Mouse (Mus musculus): ENCODE data around the gene Phldb3. TPM values are rescaled to one million over a fixed set of nuclear protein-coding genes. Genes with fewer than 3 reads are reported as not detected.

Gene Phldb3
- polyA plus RNA-seq (2015; fragmentation: Nextera tagmentation; extraction: Ambion mirVana): 0.37 TPM in 1 of 2 replicates, not detected in the other

DNA sequence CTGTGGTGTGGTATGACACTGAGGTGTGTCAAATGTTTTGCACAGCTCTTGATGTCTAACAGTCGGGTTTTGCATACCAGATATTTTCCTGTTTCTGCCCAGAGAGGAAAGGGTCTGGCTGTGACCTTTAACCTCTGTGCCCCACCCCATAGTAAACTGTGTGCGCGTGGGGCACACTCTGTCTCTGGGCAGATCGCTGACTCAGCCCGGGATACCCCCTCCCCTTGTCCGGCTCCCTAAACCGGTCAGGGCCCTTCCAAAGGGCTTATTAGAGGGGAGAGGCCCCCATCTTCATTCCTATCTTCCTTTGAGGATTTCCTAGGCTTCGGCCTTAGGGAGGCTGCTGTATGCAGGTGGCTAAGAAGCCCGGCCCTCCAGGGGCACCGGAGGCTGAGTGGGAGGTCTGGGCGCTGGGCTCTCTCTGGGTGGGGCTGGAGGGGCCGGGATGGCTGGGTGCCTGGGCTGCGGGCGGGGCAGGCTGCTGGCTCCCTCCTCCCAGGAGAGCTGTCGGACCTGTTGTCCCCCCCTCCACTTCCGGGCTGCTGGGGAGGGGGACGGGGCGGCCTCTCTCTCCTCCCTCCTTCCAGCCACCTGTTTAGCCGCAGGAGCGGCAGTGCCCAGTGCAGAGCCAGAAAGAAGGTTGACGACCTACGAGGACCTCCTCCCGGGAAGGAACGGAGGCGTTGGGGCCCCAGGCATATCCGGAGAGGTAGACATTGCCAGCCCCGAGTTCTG, at the start of gene Phldb3:
Gene Phldb3, plus strand, starts transcription at position 620 of the 735 bp plus-strand sequence.
- H3K27me3 ChIP-seq (replicated peaks): peaks cover 55% of the 10 kb centered on the region
- H3K9ac ChIP-seq (replicated peaks): peak within 1 kb of the TSS; percentile 11; the same call in 1 of the 2 replicates
- H3K9me3 ChIP-seq (replicated peaks): no peaks in the 10 kb centered on the region
- peak within 1 kb of the TSS; percentile 35 for H3K4me3 ChIP-seq (replicated peaks)
- no peaks in the 10 kb centered on the region; the same call in 1 of the 2 replicates for H3K36me3 ChIP-seq
- 2% methylated on average over 25 of the region's 27 CpGs for WGBS
- H3K27ac ChIP-seq (replicated peaks): no peak within 1 kb of the TSS
- no peak for ATAC-seq (ENCODE audit: low FRiP score)
- H3K4me1 ChIP-seq: peaks cover 26% of the 10 kb centered on the region
- H3K4me2 ChIP-seq: peak within 1 kb of the TSS; percentile 60

DNA sequence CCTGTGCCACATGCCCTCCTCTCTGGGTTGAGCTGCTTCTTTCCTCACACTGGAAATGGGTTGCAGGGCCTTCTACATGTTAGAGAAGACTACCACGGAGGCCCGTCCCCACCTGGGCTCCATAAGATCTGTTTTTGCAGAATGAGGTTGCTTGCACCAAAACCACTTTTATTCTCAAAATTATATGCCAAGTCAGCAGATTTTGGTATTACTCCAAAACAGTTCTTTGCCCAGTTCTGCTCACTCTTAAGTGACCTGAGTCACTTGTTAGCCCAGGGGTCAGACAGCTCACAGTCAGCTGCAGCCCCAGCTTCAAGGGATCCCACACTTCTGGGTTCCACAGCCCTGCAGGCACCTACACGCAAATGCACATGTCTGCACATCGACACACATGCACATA, 49.1 kb upstream of the Phldb3 start:
- ATAC-seq (ENCODE audit: low FRiP score): no peak
- WGBS: 95% methylated on average over 4 of the region's 4 CpGs
- Histone ChIP-seq H3K36me3 (peaks cover 29% of the 10 kb centered on the region), H3K9ac (replicated peaks) (no peak overlapping the region), H3K27me3 (replicated peaks) (no peaks in the 10 kb centered on the region), H3K4me1 (no peaks in the 10 kb centered on the region), H3K4me2 (no peak overlapping the region), H3K4me3 (replicated peaks) (no peak overlapping the region), H3K9me3 (replicated peaks) (no peaks in the 10 kb centered on the region), H3K27ac (replicated peaks) (no peak overlapping the region)

DNA sequence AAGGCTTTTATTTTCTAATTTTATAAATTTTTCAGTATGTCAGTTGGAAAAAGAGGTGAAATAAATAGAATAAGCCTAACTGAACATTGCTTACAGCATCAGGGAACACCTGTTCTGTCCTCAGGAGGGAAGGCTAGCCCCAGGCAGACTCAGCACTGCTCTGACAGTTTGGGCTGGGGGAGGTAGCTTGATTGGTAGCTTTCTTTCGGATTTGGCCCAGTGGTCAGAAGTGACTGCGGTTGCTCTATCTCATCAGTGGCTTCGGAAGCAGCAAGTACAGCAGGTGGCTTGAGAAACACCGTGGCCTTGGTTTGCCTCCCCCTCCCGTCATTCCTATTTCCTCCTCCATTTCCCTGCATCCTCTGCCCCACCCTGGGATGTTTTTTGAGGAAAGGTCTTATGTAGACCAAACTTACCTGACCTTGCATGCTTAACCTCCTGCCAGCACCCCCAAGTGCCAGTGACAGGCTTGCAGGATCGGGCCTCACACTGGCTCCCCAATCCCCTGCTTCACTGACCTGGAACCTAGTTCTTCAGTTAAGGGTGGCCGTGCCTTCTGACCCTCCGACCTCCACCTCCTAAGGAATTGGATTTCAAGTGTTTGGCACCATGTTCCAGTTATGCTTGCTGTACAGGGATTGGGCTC, 47.2 kb upstream of the Phldb3 start:
- H3K27ac ChIP-seq (replicated peaks): no peak overlapping the region
- H3K36me3 ChIP-seq: peaks cover 44% of the 10 kb centered on the region
- 88% methylated on average over 8 of the region's 8 CpGs for WGBS
- no peaks in the 10 kb centered on the region for H3K9me3 ChIP-seq (replicated peaks)
- no peaks in the 10 kb centered on the region for H3K27me3 ChIP-seq (replicated peaks)
- ATAC-seq (ENCODE audit: low FRiP score): no peak
- H3K4me1 ChIP-seq: no peaks in the 10 kb centered on the region
- no peak overlapping the region for H3K4me3 ChIP-seq (replicated peaks)
- no peak overlapping the region for H3K9ac ChIP-seq (replicated peaks)
- H3K4me2 ChIP-seq: no peak overlapping the region

DNA sequence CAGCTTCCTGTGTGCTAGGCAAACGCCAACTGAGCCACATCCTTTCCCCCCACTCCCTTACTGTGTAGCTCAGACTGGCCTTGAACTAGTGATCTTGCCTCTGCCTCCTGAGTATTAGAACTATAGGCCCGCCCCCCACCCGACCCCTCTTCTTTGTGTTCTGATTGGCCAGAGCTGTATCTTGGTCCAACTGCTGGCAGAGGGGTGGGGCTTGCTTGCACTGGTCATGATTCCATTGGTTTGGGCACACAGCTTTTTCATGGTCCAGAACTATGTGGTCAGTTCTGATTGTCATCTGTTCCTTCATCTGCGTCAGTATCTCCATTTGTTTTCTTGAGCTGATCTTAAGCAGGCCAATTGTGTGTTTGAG, 46.7 kb upstream of the Phldb3 start:
- peaks cover 49% of the 10 kb centered on the region for H3K36me3 ChIP-seq

DNA sequence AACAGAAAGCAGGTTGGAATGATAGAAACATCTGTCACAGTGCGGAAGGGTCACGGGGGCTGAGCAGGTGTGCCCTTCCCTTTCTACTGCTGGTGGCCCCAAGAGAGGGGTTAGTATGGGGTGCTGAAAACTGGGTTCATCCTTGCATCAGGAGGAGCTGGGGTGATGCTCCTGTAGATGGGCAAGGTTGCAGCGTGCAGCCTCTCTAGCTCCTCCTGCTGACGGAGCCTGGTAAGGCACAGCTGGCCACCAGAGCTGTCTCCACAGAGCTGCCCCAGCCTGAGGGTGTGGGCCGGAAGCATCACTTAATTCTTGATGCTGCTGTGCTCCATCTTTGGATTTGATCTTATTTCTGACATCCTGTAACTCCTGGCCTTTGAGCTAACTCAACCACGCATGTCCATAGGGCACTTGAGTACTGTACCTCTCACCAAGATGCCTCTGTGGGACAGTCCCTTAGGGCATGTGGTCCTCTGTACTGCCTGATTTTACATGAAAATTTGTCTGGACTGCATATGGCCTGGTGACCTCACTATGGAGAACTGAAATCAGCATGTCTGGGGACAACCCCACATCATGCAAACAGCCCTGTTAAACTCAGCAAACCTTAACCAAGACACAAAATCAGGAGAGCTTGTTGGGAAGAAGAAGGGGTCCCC, 45.8 kb upstream of the Phldb3 start:
- WGBS: 70% methylated on average over 6 of the region's 6 CpGs
- Histone ChIP-seq H3K4me1 (no peaks in the 10 kb centered on the region), H3K27me3 (replicated peaks) (no peaks in the 10 kb centered on the region), H3K27ac (replicated peaks) (no peak overlapping the region), H3K9me3 (replicated peaks) (no peaks in the 10 kb centered on the region), H3K36me3 (peaks cover 49% of the 10 kb centered on the region), H3K4me3 (replicated peaks) (no peak overlapping the region), H3K4me2 (no peak overlapping the region), H3K9ac (replicated peaks) (no peak overlapping the region)
- no peak for ATAC-seq (ENCODE audit: low FRiP score)

More for the DNA sequence above, 46.7 kb upstream of the Phldb3 start:
- no peak overlapping the region for H3K27ac ChIP-seq (replicated peaks)
- no peaks in the 10 kb centered on the region for H3K27me3 ChIP-seq (replicated peaks)
- no peaks in the 10 kb centered on the region for H3K4me1 ChIP-seq
- H3K9me3 ChIP-seq (replicated peaks): no peaks in the 10 kb centered on the region
- H3K4me2 ChIP-seq: no peak overlapping the region
- H3K4me3 ChIP-seq (replicated peaks): no peak overlapping the region
- 93% methylated on average over 4 of the region's 4 CpGs for WGBS
- no peak overlapping the region for H3K9ac ChIP-seq (replicated peaks)
- no peak for ATAC-seq (ENCODE audit: low FRiP score)

- H3K9me3 ChIP-seq (replicated peaks): no peaks in the 10 kb centered on the region
- no peak overlapping the region for H3K9ac ChIP-seq (replicated peaks)
- WGBS: 94% methylated on average over 11 of the region's 11 CpGs
- H3K27me3 ChIP-seq (replicated peaks): no peaks in the 10 kb centered on the region
- H3K4me1 ChIP-seq: no peaks in the 10 kb centered on the region
- H3K4me3 ChIP-seq (replicated peaks): no peak overlapping the region
- no peak overlapping the region for H3K27ac ChIP-seq (replicated peaks)
- H3K36me3 ChIP-seq: peaks cover 44% of the 10 kb centered on the region
- ATAC-seq (ENCODE audit: low FRiP score): no peak
- H3K4me2 ChIP-seq: no peak overlapping the region
Observed at GRCm38 (mm10) chr7:24565627-24566026, 44.9 kb upstream of the Phldb3 start.

DNA sequence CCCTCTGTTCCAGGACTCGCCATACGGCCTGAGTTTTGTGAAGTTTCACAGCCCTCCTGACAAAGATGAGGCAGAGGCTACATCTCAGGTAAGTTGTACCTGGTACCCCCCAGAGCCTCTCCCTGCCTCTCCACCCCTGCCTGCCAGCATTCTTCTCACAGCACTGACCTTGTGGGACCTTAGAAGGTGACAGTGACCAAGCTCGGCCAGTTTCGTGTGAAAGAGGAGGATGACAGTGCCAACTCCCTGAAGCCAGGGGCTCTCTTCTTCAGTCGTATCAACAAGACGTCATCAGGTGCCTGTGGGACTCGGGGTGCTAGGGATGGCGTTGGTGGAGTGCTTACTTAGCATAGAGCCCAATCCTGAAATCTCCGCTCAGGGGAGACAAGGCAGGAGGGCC, 44.4 kb upstream of the Phldb3 start:
- H3K9me3 ChIP-seq (replicated peaks): no peaks in the 10 kb centered on the region
- H3K36me3 ChIP-seq: peaks cover 40% of the 10 kb centered on the region
- no peak overlapping the region for H3K4me2 ChIP-seq
- H3K27me3 ChIP-seq (replicated peaks): no peaks in the 10 kb centered on the region
- no peak overlapping the region for H3K27ac ChIP-seq (replicated peaks)
- H3K9ac ChIP-seq (replicated peaks): no peak overlapping the region
- no peaks in the 10 kb centered on the region for H3K4me1 ChIP-seq
- no peak overlapping the region for H3K4me3 ChIP-seq (replicated peaks)
- 96% methylated on average over 9 of the region's 9 CpGs for WGBS
- ATAC-seq (ENCODE audit: low FRiP score): no peak

DNA sequence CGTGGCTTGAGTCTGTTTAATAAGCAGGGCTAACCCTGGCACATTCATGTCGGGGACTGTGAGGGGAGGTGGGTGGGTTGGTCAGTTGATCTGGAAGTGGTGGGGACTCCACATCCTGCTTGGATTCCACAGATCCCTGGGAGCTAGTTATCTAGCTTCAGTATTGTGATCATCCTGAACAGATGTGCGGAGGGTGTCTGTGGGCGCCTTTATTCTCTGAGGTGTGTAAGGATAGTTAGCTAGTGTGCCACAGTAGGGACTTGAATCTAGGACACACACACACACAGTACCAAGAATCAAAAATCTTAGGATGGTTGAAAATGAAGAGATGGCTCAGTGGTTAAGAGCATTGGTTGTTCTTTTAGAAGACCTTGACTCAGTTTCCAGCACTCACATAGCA, 42.1 kb upstream of the Phldb3 start:
- Histone ChIP-seq H3K27me3 (replicated peaks) (no peaks in the 10 kb centered on the region), H3K4me2 (no peak overlapping the region), H3K9ac (replicated peaks) (no peak overlapping the region), H3K27ac (replicated peaks) (no peak overlapping the region), H3K36me3 (peaks cover 31% of the 10 kb centered on the region), H3K9me3 (replicated peaks) (no peaks in the 10 kb centered on the region), H3K4me3 (replicated peaks) (no peak overlapping the region), H3K4me1 (no peaks in the 10 kb centered on the region)
- 91% methylated on average over 4 of the region's 4 CpGs for WGBS
- no peak for ATAC-seq (ENCODE audit: low FRiP score)

DNA sequence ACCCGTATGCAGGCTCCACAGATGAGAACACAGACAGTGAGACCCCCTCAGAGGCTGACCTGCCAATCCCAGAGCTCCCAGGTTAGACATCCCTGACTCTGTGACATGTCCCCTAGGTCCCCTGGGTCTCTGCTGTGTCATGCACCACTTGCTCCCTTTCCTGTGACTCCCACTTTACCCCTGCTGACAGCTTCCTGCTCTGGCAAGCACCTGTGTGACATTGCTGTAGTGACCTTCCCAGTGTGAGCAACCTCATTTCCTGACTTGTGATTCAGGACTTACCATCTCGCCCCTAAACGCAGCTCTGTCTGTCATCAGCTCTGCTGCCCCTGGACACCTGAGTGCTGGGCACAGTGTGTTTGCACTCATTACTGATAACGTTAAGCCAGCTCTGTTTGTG, 39.5 kb upstream of the Phldb3 start:
- H3K4me2 ChIP-seq: no peak overlapping the region
- no peak overlapping the region for H3K9ac ChIP-seq (replicated peaks)
- 90% methylated on average over 4 of the region's 4 CpGs for WGBS
- H3K4me1 ChIP-seq: no peaks in the 10 kb centered on the region
- H3K36me3 ChIP-seq: peaks cover 28% of the 10 kb centered on the region
- no peaks in the 10 kb centered on the region for H3K27me3 ChIP-seq (replicated peaks)
- no peak for ATAC-seq (ENCODE audit: low FRiP score)
- H3K9me3 ChIP-seq (replicated peaks): no peaks in the 10 kb centered on the region
- no peak overlapping the region for H3K4me3 ChIP-seq (replicated peaks)
- no peak overlapping the region for H3K27ac ChIP-seq (replicated peaks)

GRCm38 (mm10) chr7:24572455-24572854, 38.1 kb upstream of the Phldb3 start:
- H3K27me3 ChIP-seq (replicated peaks): no peaks in the 10 kb centered on the region
- no peak for ATAC-seq (ENCODE audit: low FRiP score)
- no peak overlapping the region for H3K4me3 ChIP-seq (replicated peaks)
- no peak overlapping the region for H3K9ac ChIP-seq (replicated peaks)
- no peaks in the 10 kb centered on the region for H3K9me3 ChIP-seq (replicated peaks)
- H3K27ac ChIP-seq (replicated peaks): no peak overlapping the region
- H3K36me3 ChIP-seq: peaks cover 14% of the 10 kb centered on the region
- no peaks in the 10 kb centered on the region for H3K4me1 ChIP-seq
- H3K4me2 ChIP-seq: no peak overlapping the region
- 54% methylated on average over 5 of the region's 5 CpGs for WGBS

GRCm38 (mm10) chr7:24574224-24574796, 36.3 kb upstream of the Phldb3 start:
- Histone ChIP-seq H3K4me2 (no peak overlapping the region), H3K27ac (replicated peaks) (no peak overlapping the region), H3K9ac (replicated peaks) (no peak overlapping the region), H3K36me3 (no peaks in the 10 kb centered on the region), H3K4me3 (replicated peaks) (no peak overlapping the region), H3K9me3 (replicated peaks) (no peaks in the 10 kb centered on the region), H3K4me1 (no peaks in the 10 kb centered on the region), H3K27me3 (replicated peaks) (no peaks in the 10 kb centered on the region)
- no peak for ATAC-seq (ENCODE audit: low FRiP score)
- WGBS: 67% methylated on average over 12 of the region's 12 CpGs

Measured in neural tube, embryonic 15.5 days (tissue).